Mouse (Mus musculus): ENCODE measurements around the gene Dock8.

Dock8 gene

DNA sequence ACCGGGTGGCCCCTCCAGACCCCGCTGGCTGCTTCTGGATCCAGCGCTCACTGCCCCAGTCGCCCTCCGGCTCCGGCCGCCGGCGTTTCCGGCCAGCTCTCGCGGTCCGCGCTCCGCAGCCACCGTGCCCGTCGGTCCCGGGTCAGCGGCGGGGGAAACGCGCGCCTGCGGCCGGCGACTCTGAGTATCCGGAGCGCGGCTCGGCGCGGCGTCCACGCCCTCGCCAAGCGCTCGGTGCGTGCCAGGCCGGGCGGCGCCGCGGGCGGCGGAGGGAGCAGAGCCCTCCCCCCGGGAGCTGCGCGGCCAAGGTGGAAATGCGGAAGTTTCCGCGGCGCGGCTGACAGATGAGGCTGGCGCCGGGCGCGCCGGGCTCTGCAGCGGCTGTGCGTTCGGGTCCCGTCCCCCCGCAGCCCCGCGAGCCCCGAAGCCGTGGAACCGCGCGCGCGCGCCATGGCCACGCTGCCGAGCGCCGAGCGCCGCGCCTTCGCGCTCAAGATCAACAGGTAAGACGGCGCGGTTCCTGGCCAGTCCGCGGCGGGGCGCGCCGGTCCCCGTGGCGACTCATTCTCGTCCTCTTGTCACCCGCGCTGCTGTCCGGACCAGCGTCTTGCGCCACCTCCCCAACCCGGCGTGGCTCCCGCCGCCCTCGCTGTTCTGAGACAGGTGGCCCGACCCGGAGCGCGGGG is at the start of gene Dock8:
Gene Dock8, plus strand, starts transcription at position 334 of the 686 bp plus-strand sequence.
- peak; percentile 61 for DNase-seq (ENCODE audit: low spot score)

GRCm38 (mm10) chr19:24958531-24958930 is 40.8 kb upstream of the Dock8 start:
- peak; percentile 87 for DNase-seq (ENCODE audit: low spot score)

DNA sequence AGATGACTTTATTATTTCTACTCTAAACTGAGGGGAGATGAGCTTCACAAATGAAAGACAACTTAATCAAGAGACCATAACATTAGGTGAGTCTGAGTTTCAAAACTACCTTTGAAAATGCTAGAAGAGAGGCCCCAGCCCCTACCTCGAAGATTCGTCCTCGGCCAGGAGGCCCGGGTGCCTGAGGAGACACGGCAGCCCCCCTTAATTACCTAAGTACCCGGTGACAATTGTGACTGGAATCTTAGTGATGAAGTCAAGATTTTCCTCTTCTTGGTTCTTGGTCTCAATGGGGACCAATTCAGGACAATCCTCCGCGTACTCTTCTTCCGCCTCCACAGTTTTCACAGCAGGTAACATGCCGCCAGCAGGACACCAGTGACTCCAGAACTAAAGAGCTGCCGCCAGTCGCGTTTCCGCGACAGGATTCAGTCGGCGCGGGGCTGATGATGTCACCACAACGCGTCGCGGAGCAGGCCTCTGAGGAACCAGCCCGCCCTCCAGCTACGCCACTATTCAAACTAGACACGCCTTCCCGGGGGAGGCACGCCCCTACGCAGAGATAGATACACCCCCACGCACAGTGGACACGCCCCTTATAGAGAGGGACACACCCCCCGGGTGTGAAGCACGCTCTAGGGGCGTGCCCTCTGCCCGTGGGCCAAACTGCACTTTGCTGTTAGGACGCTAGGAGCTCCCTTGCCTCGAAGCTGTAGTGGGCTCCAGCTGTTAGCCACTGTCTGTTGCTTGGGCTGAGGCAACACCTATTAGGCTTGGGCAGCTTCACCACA is 38.0 kb upstream of the Dock8 start, which contains the start of gene Cbwd1:
Gene Cbwd1, minus strand, starts transcription at position 439 of the 791 bp plus-strand sequence.
- peak; percentile 99 for DNase-seq (ENCODE audit: low spot score)

DNA sequence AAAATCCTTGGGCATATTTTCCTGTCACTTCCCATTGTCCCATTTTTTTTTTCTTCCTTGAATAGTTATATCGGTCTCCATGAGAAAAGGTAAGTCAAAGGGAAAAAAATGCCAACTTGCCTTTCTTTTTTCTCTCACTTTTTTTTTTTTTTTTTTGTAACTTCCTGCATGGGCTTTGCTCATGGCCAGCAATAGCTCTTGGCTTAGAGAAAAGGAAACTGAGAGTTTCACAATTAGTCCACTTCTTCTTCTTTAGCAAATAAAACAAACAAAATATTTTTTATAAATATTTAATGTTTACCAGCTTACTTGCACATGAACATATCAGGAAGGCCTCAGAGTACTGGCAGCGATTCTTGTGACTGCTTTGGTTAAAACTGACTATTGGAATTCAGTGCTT is 33.1 kb upstream of the Dock8 start:
- no peak for DNase-seq (ENCODE audit: low spot score)

DNA sequence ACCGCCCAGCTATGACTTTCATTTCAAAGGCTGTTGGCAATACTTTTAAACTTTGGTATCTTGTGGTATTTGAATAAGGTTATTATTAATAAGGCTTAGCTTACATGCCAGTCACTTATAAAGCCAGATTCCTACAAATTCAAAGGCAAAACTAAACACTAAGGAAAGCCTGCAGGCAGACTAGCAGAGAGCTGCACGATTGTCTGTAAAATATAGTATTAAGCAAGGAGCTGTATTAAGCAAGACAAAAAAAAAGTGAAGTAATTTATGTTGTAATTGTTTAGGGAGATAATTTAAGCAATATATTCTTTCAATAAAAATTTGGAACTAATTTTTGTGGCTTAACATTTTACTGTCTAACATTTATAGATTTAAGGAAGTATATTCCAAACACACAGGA is 32.4 kb upstream of the Dock8 start:
- DNase-seq (ENCODE audit: low spot score), result no peak

- DNase-seq (ENCODE audit: low spot score), result no peak
Measured at GRCm38 (mm10) chr19:24971307-24971706, 28.0 kb upstream of the Dock8 start.

DNA sequence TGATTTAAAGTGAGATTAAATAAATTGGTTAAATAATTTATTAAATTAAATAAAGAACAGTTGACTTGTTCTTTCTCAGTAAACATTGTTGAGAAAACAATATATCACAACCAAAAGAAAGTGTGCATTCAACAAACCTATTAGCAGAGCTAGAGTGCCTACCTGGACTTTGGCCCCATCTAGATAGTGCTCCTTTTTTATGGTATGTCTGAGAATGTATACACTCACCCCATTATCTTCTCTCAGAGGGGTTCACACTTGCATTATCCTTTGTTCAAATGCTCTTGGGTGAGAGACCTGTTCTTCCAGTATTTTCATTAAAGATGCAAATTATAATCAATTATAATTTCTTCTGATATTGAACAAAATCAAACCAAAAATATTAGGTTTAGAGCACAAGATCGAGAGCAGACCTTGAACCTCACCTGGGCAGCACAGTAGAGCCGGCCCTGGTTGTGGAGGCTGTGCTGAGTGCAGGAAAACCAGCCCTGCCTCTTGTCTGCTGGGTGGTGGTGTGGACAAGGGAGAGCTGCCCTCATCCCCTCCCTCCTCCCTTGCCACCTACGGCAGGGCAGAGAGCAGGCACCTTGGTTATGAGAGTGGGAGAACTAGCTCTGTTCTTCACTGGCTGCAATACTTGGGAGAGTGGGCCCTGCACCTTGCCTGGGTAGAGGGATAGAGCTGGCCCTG is 26.5 kb upstream of the Dock8 start:
- DNase-seq (ENCODE audit: low spot score), result no peak

- DNase-seq (ENCODE audit: low spot score), result no peak
Measured at GRCm38 (mm10) chr19:24977991-24978390, 21.3 kb upstream of the Dock8 start.

- no peak for DNase-seq (ENCODE audit: low spot score)
Measured at GRCm38 (mm10) chr19:24978852-24979842, 20.2 kb upstream of the Dock8 start.

GRCm38 (mm10) chr19:24981294-24981693 is 18.0 kb upstream of the Dock8 start:
- DNase-seq (ENCODE audit: low spot score), result peak; percentile 37

DNA sequence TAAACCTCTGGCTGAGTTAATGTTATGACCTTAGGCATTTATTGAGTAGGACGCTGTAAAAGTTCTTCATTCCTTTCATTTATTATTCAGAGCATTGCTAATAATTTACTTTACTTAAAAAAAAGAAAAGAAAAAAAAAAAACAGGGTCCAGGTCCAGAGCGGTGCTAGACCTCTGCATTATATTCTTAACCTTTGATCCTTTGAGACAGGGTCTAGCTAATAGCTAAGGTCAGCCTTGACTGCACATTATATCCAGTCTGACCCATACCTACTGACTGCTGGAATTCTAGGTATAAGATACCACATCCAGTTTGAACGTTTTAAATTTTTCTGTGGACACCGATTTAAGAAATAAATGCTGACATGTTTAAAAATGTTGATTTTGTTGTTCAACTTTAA is 16.3 kb upstream of the Dock8 start:
- no peak for DNase-seq (ENCODE audit: low spot score)

DNA sequence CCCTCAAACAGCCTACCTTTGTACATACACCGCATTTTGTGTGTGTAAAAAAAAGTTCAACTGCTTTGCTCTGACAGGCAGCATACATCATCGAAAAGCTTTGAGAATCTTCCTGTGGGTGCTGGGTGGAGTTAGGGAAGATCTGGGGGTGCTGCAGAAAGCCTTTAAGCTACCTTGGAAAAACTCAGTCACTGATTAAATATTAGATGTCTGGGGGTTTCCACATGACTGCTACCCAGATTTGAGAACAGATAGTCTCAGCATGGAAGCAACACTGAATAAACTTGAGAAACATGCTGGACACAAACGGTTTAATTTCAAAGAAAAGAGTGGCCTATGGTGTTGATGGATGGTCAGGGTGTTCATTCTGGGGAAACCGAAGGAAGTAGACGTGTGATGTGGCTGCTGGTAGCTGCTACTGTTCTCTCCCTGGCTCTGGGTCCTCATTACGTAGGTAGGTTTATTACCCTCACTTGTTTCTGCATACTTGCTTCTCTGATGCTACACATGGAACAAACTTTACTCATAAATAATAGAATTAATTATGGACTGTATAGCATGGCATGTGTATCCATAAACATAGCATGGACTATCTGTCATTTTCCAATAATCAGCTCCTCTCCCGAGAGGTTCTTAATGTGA is 15.4 kb upstream of the Dock8 start:
- DNase-seq (ENCODE audit: low spot score), result no peak

DNA sequence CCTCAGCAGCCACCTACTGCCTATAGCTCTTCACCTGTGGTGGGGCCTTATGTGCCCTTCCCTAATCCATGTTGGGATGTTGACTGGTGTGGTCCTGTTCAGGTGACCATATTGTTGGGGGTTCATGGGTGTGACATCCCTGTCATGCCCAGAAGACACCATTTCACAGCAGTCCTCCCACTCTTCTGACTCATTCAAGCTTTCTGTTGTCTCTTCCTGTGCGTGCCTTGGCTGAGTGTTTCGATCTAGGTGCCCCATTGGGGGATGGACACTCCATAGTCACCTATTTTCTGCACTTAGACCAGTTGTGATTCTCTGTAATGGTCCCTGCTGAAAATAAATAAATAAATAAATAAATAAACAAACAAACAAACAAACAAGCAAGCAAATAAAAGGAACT is 14.3 kb upstream of the Dock8 start:
- DNase-seq (ENCODE audit: low spot score), result no peak

GRCm38 (mm10) chr19:24987355-24987754 is 12.0 kb upstream of the Dock8 start:
- DNase-seq (ENCODE audit: low spot score), result no peak

- DNase-seq (ENCODE audit: low spot score), result no peak
Measured at GRCm38 (mm10) chr19:24988831-24989230, 10.5 kb upstream of the Dock8 start.

- DNase-seq (ENCODE audit: low spot score), result no peak
Measured at GRCm38 (mm10) chr19:24990138-24990822, 9.1 kb upstream of the Dock8 start.

DNA sequence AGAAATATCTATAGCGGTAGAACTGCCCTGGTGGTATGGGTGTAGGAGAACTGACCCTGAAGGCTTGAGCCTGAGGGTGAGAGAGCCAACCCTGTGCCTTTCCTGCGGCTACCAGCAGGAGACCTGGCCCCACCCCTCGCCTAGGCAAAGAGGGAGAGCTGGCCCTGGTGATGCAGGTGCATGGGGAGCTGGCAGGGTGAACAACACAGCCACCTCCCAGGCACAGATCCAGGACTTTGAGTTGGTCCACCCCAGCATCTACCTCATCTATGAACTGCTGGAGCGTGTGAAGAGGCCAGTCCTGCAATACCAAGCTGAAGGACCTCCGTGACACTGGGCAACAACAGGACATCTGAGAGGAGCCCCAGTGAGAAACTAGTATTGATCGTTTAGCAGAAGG is 5.8 kb upstream of the Dock8 start:
- no peak for DNase-seq (ENCODE audit: low spot score)

DNA sequence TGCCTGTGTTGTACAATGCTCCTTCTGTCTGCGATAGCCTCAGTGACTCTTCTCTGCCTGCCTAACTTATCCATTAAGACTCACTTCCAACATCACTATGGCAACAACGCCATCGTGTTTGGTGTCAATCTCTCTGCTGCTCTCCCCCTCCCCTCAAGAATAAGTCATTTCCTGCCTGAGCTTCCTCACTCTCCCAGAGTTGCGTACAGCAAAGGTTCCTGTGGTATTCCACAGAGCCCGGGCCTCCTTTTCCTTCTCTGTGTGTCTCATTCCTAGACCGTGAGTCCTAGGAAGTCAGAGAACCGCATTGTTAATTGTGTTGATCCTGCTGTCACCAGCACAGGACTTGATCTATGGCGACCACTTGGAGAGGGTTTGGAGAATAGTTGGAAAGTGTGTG is 4.4 kb upstream of the Dock8 start:
- DNase-seq (ENCODE audit: low spot score), result no peak

GRCm38 (mm10) chr19:24996815-24997704 is 2.3 kb upstream of the Dock8 start:
- DNase-seq (ENCODE audit: low spot score), result no peak
